Mouse (Mus musculus): ENCODE measurements around the gene Rrh.
"Not testable (repeated sequence)": the region's sequence is repeated elsewhere in the genome, so short reads cannot be mapped to it uniquely, and the experiment has no call there.

Gene Rrh

GRCm38 (mm10) chr3:129793801-129794200 is 28.6 kb downstream of the Rrh start:
- in situ Hi-C loops (cut with MboI, MseI), result no loop called here

GRCm38 (mm10) chr3:129782746-129783145 is 39.6 kb downstream of the Rrh start:
- in situ Hi-C loops (cut with MboI, MseI), result loop anchor here in 1 of 2 experiments (10.0 kb wide), 1 partner anchor 1712 kb away; the partner anchor contains the start of gene Sgms2

- in situ Hi-C loops (cut with MboI, MseI), result loop anchor here in 1 of 2 experiments (10.0 kb wide), 1 partner anchor 1713 kb away; the partner anchor contains the start of gene Sgms2
Measured at GRCm38 (mm10) chr3:129781435-129781834, 41.0 kb downstream of the Rrh start.

GRCm38 (mm10) chr3:129771210-129771609 is 51.2 kb downstream of the Rrh start:
- in situ Hi-C loops (cut with MboI, MseI), result no loop called here

GRCm38 (mm10) chr3:129766971-129767794 is 55.2 kb downstream of the Rrh start:
- in situ Hi-C loops (cut with MboI, MseI), result no loop called here

GRCm38 (mm10) chr3:129766106-129766505 is 56.3 kb downstream of the Rrh start:
- in situ Hi-C loops (cut with MboI, MseI), result no loop called here

- in situ Hi-C loops (cut with MboI, MseI), result not testable (repeated sequence)
Measured at GRCm38 (mm10) chr3:129757599-129757998, 64.8 kb downstream of the Rrh start.

GRCm38 (mm10) chr3:129754650-129755604 is 67.5 kb downstream of the Rrh start, which contains the start of gene Egf:
Gene Egf, minus strand, starts transcription at chr3:129755316.
- in situ Hi-C loops (cut with MboI, MseI), result no loop called here

Measured in T-helper 17 cell (primary cell).